Mouse (Mus musculus) hindbrain, embryonic 12.5 days (tissue): ENCODE data around the gene Exoc3l2. TPM values are rescaled to one million over a fixed set of nuclear protein-coding genes. Genes with fewer than 3 reads are reported as not detected.

Experiments
- ATAC-seq: fragments of 200-750 bp; cut with Nextera tagmentation; 2 replicates; pipeline ENCODE4 v1.8.0; 2017; ENCODE audit warnings: moderate TSS enrichment; ENCODE audit not compliant: low FRiP score
- H3K27ac ChIP-seq: fragments of 300-500 bp; sonication (generic); 2 replicates; pipeline ENCODE4 v1.5.1; 2016; ENCODE audit warnings: mild to moderate bottlenecking
- H3K27me3 ChIP-seq: fragments of 300-500 bp; sonication (generic); 2 replicates; pipeline ENCODE4 v1.6.1; 2016; ENCODE audit warnings: mild to moderate bottlenecking
- H3K36me3 ChIP-seq: fragments of 300-500 bp; sonication (generic); 2 replicates; pipeline ENCODE4 v1.6.1; 2016; ENCODE audit warnings: mild to moderate bottlenecking
- H3K4me1 ChIP-seq: fragments of 300-500 bp; sonication (generic); 2 replicates; pipeline ENCODE4 v1.6.1; 2016
- H3K4me2 ChIP-seq: fragments of 300-500 bp; sonication (generic); replicated peaks from 2 replicates; pipeline ENCODE4 v1.6.1; 2016; ENCODE audit warnings: mild to moderate bottlenecking
- H3K4me3 ChIP-seq: fragments of 300-500 bp; sonication (generic); 2 replicates; pipeline ENCODE4 v1.5.1; 2016; ENCODE audit warnings: mild to moderate bottlenecking
- H3K9ac ChIP-seq: fragments of 300-500 bp; sonication (generic); 2 replicates; pipeline ENCODE4 v1.6.1; 2016; ENCODE audit warnings: mild to moderate bottlenecking, moderate library complexity
- H3K9me3 ChIP-seq: fragments of 300-500 bp; sonication (generic); replicated peaks from 2 replicates; pipeline ENCODE4 v1.6.1; 2016; ENCODE audit warnings: mild to moderate bottlenecking
- WGBS: fragments of 180-500 bp; shearing (Covaris S2); methylation state at CpG from one replicate; pipeline ENCODE4 v1.1.7; 2016; 5-methylcytosine and 5-hydroxymethylcytosine counted together
- polyA plus RNA-seq: library from polyadenylated mRNA; unstranded; fragments of >200 nt; fragmentation: Nextera tagmentation; extraction: Ambion mirVana; gene quantifications from 2 replicates; pipeline ENCODE4 v1.2.1, GENCODE M21; 2016

The Exoc3l2 gene
- polyA plus RNA-seq, 1 experiment from 2014 or later: 1.0 TPM

DNA sequence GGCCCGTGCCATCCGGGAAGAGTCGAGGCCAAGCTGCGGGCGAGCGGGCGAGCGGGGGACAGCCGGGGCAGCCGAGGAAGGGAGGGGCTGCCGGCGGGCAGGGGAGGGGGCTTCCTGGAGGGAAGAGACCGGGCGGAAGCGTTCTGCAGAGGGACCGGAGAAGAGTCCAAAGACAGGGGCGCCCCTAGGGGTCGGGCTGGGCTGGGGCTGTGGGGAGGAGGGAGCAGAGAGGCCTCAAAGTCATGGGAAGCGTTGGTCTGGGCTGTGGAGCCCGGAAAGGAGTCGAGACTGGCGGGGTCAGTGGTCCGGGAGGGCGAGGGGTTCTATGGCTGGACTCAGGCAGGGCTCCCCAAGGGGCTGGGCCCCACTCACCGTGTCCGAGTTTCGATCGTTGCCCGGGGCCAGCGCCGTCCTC lies 5.1 kb upstream of the Exoc3l2 start:
- Histone ChIP-seq H3K27ac (peak overlapping the region; percentile 86), H3K4me2 (peak overlapping the region; percentile 99), H3K9me3 (no peaks in the 10 kb centered on the region), H3K9ac (peak overlapping the region; percentile 96), H3K27me3 (peaks cover 3% of the 10 kb centered on the region; the same call in 1 of the 2 replicates), H3K4me1 (peaks cover 25% of the 10 kb centered on the region), H3K4me3 (peak overlapping the region; percentile 95), H3K36me3 (peaks cover 7% of the 10 kb centered on the region)
- under 1% methylated on average over 28 of the region's 31 CpGs for WGBS
- peak; percentile 75 for ATAC-seq

DNA sequence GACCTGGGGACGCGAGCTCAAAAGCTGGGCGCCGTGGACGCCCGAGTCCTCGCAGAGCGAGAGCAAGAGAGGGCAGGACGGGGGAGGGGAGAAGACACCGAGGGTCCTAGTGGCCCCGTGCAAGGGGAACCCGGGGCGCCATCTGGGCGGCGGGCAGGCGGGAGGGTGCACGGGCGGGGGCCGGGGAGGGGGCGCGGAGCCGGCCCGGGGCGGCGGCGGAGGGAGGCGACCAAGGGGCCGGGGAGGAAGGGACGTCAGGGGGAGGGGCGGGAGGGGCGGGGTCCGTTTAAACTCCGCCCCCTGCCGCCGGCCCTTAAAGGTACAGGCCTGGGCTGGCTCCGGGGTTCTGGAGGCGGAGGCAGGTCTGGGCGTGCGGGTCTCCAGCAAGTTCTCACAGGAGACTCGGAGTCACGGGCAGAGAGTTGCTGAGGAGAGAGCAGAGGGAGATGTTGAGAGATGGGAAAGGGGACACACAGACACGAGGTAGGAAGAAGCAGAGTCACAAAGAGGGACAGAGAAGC lies 4.5 kb upstream of the Exoc3l2 start, which contains the start of gene Mark4:
Gene Mark4 (minus strand): TSS at position 231 of the 521 bp plus-strand sequence.
- peaks cover 7% of the 10 kb centered on the region for H3K36me3 ChIP-seq
- peak within 1 kb of the TSS; percentile 96 for H3K9ac ChIP-seq
- H3K4me2 ChIP-seq: peak within 1 kb of the TSS; percentile 99
- peaks cover 3% of the 10 kb centered on the region; the same call in 1 of the 2 replicates for H3K27me3 ChIP-seq
- peaks cover 25% of the 10 kb centered on the region for H3K4me1 ChIP-seq
- WGBS: under 1% methylated on average over 29 of the region's 42 CpGs
- H3K27ac ChIP-seq: peak within 1 kb of the TSS; percentile 86
- ATAC-seq: peak; percentile 85
- H3K4me3 ChIP-seq: peak within 1 kb of the TSS; percentile 95
- H3K9me3 ChIP-seq: no peaks in the 10 kb centered on the region

DNA sequence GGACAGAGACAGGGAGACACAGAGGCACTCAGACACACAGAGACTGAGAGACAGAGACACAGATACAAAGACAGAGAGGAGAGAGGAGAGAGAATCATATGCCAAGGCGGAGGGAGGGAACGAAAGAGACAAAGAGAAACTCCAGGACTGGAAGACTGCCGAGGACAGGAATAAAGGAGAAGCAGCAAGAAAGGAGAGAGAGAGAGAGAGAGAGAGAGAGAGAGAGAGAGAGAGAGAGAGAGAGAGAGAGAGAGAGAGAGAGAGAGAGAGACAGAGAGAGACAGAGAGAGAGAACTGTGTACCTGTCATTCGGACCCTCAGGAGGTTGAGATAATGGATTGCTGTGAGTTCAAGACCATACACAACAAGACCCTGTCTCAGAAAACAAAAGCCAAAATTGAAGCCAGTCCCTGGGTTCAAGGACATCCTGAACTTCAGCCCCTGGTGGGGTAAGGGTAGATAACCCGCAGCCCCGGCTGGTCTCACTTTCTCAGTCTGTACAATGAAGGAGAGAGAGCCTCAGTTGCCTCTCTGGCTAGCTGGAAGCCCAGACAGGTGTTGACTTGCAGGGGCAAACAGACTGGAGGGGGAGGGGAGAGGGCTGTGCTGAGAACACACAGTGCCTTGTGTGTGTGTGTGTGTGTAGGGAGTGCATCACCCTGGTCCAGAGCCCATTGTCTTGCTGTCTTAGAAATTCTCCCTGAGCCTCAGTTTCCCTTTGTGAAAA lies 3.8 kb upstream of the Exoc3l2 start:
- Histone ChIP-seq H3K4me2 (peak overlapping the region; percentile 99), H3K36me3 (peaks cover 7% of the 10 kb centered on the region), H3K27ac (peak overlapping the region; percentile 86), H3K4me1 (peaks cover 25% of the 10 kb centered on the region), H3K9ac (peak overlapping the region; percentile 96), H3K9me3 (no peaks in the 10 kb centered on the region), H3K4me3 (peak overlapping the region; percentile 95), H3K27me3 (peaks cover 6% of the 10 kb centered on the region)
- no peak; the same call in 1 of the 2 replicates for ATAC-seq
- 22% methylated on average over 6 of the region's 6 CpGs for WGBS

DNA sequence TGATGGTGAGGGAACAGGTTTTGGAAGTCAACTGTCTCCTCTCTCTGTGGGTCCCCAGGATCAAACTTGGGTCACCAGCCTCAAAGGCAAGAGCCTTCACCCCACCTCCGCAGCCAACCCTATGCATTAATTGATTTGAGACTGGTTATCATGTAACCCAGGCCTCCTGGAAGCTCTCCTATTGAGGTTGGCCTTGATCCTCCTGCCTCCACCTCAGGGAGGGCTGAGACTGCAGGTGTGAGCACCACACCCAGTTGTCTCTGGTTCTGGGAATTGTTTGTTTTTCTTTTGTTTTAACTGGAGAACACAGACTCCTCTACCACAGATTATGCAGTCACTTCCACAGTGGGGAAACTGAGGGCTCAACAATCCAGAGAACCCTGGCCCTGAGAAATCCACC lies 2.6 kb upstream of the Exoc3l2 start:
- Histone ChIP-seq H3K27me3 (peaks cover 18% of the 10 kb centered on the region), H3K4me3 (no peak overlapping the region), H3K9me3 (no peaks in the 10 kb centered on the region), H3K4me1 (peaks cover 31% of the 10 kb centered on the region), H3K27ac (no peak overlapping the region), H3K9ac (no peak overlapping the region), H3K36me3 (peaks cover 7% of the 10 kb centered on the region), H3K4me2 (no peak overlapping the region)
- 53% methylated on average over 1 of the region's 1 CpGs for WGBS
- ATAC-seq: no peak

DNA sequence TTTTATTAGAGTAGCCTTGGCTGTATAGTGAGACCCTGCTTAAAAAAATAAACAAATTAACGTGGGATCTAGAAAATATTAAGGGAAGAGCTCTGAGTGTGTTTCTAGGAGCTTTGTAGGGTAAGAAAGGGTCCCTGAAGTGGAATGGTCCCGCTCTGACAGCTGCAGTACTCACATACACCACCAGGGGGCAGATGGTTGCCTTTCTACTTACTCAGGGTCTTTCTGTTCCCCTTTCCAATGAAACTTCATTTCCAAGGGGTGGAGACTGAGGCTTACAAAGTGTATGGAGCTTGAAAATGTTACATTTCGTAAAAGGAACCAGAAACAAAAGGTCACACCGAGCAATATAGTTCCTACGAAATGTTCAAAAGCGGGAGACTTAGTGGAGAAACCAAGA lies 1.6 kb upstream of the Exoc3l2 start:
- H3K4me3 ChIP-seq: no peak overlapping the region
- H3K4me2 ChIP-seq: no peak overlapping the region
- no peaks in the 10 kb centered on the region for H3K36me3 ChIP-seq
- no peak for ATAC-seq
- no peak overlapping the region for H3K27ac ChIP-seq
- H3K27me3 ChIP-seq: peaks cover 27% of the 10 kb centered on the region
- H3K4me1 ChIP-seq: peaks cover 23% of the 10 kb centered on the region
- H3K9ac ChIP-seq: no peak overlapping the region
- H3K9me3 ChIP-seq: no peaks in the 10 kb centered on the region
- 7% methylated on average over 6 of the region's 6 CpGs for WGBS

DNA sequence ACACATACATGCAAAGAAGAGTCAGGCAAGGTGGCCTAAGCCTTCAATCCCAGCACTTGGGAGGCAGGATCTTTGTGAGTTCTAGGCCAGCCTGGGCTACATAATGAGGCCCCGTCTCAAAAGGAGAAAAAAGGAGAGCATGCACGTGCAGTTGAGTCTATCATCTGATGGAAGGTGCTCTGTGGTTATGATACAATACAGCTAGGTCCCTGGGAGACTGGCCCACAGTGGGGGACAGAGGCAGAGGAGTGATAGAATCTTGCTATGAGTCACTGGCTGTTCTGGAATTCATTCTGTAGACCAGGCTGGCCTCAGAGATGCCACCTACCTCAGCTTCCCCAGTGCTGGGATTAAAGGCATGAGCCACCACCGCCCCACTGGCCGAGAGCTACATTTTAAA lies 688 bp upstream of the Exoc3l2 start:
- no peak for ATAC-seq
- Histone ChIP-seq H3K9ac (no peak overlapping the region), H3K4me2 (no peak overlapping the region), H3K27ac (no peak overlapping the region), H3K27me3 (peaks cover 36% of the 10 kb centered on the region), H3K4me1 (peaks cover 14% of the 10 kb centered on the region), H3K36me3 (no peaks in the 10 kb centered on the region), H3K4me3 (no peak overlapping the region), H3K9me3 (no peaks in the 10 kb centered on the region)
- WGBS: 57% methylated on average over 4 of the region's 4 CpGs

DNA sequence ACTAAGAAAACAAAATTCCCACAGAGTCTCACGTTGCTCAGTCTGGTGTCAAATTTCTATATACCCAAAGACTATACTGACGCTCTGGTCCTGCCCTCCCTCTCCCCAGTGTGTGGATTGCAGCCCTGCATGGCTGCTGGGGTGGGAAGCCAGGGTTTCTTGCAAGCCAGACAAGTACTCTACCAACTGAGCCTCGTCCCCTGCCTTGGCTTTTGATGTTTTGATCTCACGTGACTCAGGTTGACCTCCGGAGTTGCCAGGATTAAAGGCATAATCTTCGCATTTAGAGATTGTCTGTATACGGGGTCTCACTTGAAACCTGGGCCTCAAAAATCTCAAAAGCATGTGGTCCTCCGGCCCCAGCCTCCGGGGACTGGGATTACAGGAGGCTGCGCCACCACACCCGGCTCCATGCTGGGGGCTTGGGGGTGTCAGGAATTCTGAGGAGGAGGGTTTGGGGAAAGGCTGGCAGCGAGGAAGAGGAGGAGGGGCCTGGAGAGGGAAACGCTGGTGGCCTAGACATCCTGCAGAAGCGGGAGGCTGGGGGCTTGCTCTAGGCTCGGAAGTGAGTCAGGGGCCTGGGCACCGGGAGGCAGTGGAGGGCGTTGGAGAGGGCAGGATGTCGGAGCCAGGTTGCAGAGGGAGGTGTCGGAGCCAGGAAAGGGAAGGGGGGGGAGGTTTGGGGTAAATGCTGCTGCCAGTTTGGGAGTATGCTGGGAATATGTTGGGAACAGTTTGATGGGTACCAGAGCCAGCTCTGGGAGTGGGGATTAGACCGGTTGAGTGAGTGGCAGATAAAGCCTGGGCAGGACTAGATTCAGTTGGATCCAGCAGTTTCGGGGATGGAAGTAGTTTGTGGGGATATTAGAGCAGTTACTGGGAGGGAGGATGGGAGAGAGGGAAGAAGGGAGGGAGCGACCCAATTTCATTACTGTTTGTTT lies 1.5 kb downstream of the Exoc3l2 start:
- Histone ChIP-seq H3K27ac (no peak overlapping the region), H3K9ac (0 out of 2 replicates have a peak overlapping the region, but pooled peaks have one; percentile 32)
- 10% methylated on average over 22 of the region's 22 CpGs for WGBS

DNA sequence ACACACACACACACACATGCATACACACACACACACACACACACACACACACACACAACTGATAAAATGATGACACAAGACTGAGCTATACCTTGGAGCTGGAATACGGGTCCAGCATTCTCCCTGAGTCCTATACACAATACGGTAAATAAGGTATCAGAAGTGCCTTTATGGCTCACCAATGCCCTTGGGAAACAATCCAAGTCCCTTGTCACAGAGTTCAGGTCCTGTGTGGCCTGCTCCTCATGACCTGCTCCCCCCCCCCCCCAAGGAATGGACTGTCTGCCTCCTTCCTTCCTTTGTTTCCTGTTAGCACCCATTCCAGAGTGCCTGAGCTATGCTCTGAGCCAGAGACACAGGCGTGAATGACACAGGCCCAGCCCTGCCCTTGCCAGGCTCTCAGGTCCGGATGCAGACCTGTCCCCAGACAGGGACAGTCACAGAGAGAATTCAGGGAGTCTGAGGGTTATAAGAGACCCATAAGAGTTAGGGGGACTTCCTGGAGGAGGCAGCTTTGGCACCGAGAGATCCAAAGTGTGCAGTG lies 3.5 kb downstream of the Exoc3l2 start:
- Histone ChIP-seq H3K27me3 (peaks cover 72% of the 10 kb centered on the region), H3K4me2 (no peak overlapping the region), H3K27ac (no peak overlapping the region), H3K9me3 (no peaks in the 10 kb centered on the region), H3K4me1 (peaks cover 9% of the 10 kb centered on the region), H3K9ac (no peak overlapping the region), H3K36me3 (no peaks in the 10 kb centered on the region), H3K4me3 (no peak overlapping the region)
- 66% methylated on average over 5 of the region's 5 CpGs for WGBS
- ATAC-seq: no peak

More for the DNA sequence above, 1.5 kb downstream of the Exoc3l2 start:
- Histone ChIP-seq H3K9me3 (no peaks in the 10 kb centered on the region), H3K36me3 (no peaks in the 10 kb centered on the region), H3K4me2 (peak overlapping the region; percentile 19; the same call in 1 of the 2 replicates), H3K27me3 (peaks cover 55% of the 10 kb centered on the region), H3K4me1 (peaks cover 6% of the 10 kb centered on the region), H3K4me3 (no peak overlapping the region)
- ATAC-seq: no peak

DNA sequence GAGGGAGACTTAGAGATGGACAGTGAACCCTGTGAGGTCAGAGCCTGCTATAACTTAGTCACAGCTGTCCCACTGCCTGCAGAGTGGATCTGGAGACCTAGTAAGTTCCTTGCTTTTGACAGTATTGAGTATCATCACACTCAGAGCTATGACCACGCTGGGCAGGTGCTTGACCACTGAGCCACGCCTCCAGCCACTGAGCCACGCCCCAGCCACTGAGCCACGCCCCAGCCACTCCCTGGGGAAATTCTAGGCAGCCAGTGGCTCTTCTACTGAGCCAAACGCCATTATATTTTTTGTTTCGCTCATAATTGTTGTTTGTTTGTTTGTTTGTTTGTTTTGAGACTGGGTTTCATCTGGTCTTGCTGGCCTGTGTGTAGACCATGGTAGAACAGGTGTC lies 4.5 kb downstream of the Exoc3l2 start:
- no peaks in the 10 kb centered on the region for H3K9me3 ChIP-seq
- H3K27ac ChIP-seq: no peak overlapping the region
- no peak for ATAC-seq
- peaks cover 9% of the 10 kb centered on the region for H3K4me1 ChIP-seq
- H3K27me3 ChIP-seq: peaks cover 81% of the 10 kb centered on the region
- H3K9ac ChIP-seq: no peak overlapping the region
- H3K36me3 ChIP-seq: no peaks in the 10 kb centered on the region
- H3K4me3 ChIP-seq: no peak overlapping the region
- no peak overlapping the region for H3K4me2 ChIP-seq
- 32% methylated on average over 6 of the region's 6 CpGs for WGBS

DNA sequence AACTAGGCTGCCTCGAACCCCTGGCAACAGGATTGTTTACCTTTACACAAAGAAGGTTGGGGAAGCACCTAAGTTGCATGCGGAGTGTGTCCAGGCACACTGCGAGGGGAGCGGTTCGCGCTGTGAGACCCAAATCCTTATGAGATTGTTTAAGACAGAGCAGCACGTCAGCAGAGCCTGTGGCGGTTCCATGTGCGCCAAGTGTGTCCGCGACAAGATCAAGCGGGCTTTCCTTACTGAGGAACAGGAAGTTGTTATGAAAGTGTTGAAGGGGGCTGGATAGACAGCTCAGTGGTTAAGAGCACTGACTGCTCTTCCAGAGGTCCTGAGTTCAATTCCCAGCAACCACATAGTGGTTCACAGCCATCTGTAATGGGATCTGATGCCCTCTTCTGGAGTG lies 5.1 kb downstream of the Exoc3l2 start:
- no peak overlapping the region for H3K9ac ChIP-seq
- H3K4me1 ChIP-seq: peaks cover 9% of the 10 kb centered on the region
- no peak overlapping the region for H3K27ac ChIP-seq
- no peak overlapping the region for H3K4me2 ChIP-seq
- 61% methylated on average over 12 of the region's 12 CpGs for WGBS
- ATAC-seq: no peak
- peaks cover 88% of the 10 kb centered on the region for H3K27me3 ChIP-seq
- H3K4me3 ChIP-seq: no peak overlapping the region
- no peaks in the 10 kb centered on the region for H3K9me3 ChIP-seq
- no peaks in the 10 kb centered on the region for H3K36me3 ChIP-seq

DNA sequence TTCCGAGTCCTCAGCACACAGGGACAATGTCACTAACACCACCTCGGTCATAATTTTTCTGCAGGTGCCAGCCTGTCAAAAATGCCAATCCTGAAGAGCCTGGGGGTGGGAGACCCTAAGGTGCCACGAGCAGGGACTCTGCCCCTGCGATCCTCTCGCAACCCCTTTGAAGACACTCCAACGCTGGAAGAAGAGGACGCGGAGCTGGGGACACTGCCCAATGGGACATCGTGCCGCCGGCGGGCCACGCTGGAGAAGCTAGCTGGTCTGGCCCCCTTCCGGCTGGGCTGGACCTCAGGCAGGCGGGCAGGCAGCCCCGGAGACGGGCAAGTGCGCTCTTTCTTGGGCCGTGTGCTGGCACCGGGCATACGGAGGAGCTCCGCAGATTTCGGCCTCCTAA lies 6.3 kb downstream of the Exoc3l2 start:
- WGBS: 19% methylated on average over 22 of the region's 23 CpGs
- Histone ChIP-seq H3K9me3 (no peaks in the 10 kb centered on the region), H3K9ac (no peak overlapping the region), H3K36me3 (no peaks in the 10 kb centered on the region), H3K4me1 (peaks cover 10% of the 10 kb centered on the region), H3K4me2 (no peak overlapping the region), H3K27ac (no peak overlapping the region), H3K4me3 (no peak overlapping the region), H3K27me3 (peaks cover 93% of the 10 kb centered on the region)
- ATAC-seq: no peak

DNA sequence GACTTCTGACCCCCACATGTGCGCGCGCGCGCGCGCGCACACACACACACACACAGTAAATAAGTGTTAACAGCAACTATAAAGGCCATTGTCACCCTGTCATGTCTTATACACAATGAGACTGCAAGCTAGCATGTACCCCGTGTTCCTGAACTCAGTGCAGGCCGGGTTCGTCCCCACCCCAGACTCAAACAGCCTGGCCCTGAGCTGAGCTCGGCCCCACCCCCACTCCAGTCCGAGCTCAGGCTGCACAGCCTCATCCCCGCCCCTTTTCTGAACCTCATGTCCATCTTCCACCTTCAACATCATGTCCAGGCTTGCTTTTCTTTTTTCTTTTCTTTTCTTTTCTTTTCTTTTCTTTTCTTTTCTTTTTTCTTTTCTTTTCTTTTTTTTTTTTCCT lies 7.2 kb downstream of the Exoc3l2 start:
- H3K4me1 ChIP-seq: peaks cover 5% of the 10 kb centered on the region; the same call in 1 of the 2 replicates
- no peak for ATAC-seq
- H3K27ac ChIP-seq: no peak overlapping the region
- WGBS: 7% methylated on average over 14 of the region's 14 CpGs
- peaks cover 91% of the 10 kb centered on the region for H3K27me3 ChIP-seq
- H3K4me3 ChIP-seq: no peak overlapping the region
- H3K9me3 ChIP-seq: no peaks in the 10 kb centered on the region
- no peak overlapping the region for H3K4me2 ChIP-seq
- H3K9ac ChIP-seq: no peak overlapping the region
- no peaks in the 10 kb centered on the region for H3K36me3 ChIP-seq
